Mouse (Mus musculus): ENCODE data around the gene Hist1h2ao. TPM values are rescaled to one million over a fixed set of nuclear protein-coding genes. Genes with fewer than 3 reads are reported as not detected.
"Not testable (repeated sequence)": the region's sequence is repeated elsewhere in the genome, so short reads cannot be mapped to it uniquely, and the experiment has no call there.

The Hist1h2ao gene
- polyA plus RNA-seq, 1 experiment from 2014 or later: 3.4 TPM

DNA sequence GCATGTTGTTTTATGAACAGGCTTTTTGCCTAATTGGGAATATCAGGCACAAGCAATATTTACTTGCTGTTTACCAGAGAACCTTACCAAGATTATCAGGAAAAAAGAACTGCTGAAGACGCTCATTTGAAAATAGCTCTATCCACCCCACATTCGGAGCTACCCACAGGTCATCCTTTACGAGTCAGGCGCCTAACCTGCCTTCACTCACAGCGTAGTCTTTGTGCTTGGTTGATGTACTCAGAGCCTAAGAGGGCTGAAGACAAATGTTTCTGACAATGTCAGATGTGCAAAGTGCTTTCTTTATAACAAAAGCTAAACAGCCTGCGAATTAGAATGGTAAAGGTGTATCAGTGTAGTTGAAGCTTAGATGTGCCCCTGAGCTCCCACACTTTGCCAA, 26.0 kb upstream of the Hist1h2ao start:
- 29% methylated on average over 6 of the region's 6 CpGs for WGBS
- peak overlapping the region; percentile 41; the same call in 1 of the 2 replicates for H3K4me3 ChIP-seq (ENCODE audit: low read length)
- ATAC-seq (ENCODE audit: low read depth): no peak

DNA sequence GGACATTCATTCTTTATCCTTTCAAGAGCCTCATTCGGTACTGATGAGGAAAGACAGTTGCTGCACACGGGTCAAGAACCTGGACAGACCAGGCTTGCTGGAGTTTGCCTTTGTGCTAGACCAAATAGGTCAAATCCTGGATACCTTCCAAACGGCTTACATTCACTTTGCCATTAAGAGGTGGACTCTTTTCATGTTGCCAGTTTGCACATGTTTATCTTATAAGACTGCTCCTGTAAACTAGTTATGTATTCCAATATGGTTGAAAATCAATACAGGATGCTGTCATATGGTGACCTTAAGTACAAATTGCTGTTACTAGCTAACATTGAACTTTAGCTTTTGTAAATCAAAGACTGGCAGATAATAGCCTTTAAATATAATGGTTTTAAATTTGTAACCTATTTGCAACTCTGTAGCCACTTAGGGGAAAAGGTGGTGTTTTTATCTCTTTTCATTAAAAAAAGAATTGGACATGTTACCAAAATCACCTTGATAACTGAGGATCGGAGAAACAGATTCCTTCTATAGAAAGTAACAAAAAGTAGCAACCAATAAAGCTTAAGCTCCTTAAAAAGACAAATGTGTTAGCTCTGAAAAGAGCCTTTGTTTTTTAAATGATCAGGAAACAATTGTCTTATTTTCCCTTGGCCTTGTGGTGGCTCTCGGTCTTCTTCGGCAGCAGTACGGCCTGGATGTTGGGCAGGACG, 23.9 kb upstream of the Hist1h2ao start:
- WGBS: 1% methylated on average over 8 of the region's 8 CpGs
- Histone ChIP-seq H3K9me3 (ENCODE audit: control insufficient read depth, low read length) (no peaks in the 10 kb centered on the region), H3K27me3 (ENCODE audit: control insufficient read depth, insufficient read depth, low read depth, low read length) (no peaks in the 10 kb centered on the region), H3K9ac (ENCODE audit: low read length) (peak overlapping the region; percentile 64), H3K4me2 (ENCODE audit: low read depth, low read length) (peak overlapping the region; percentile 62), H3K36me3 (ENCODE audit: control insufficient read depth, insufficient read depth, low read length) (no peaks in the 10 kb centered on the region), H3K4me1 (replicated peaks; ENCODE audit: control insufficient read depth, insufficient read depth, low read length) (peaks cover 33% of the 10 kb centered on the region), H3K27ac (ENCODE audit: low read length) (peak overlapping the region; percentile 91), H3K4me3 (ENCODE audit: low read length) (peak overlapping the region; percentile 47)
- no peak for ATAC-seq (ENCODE audit: low read depth)

More for the DNA sequence above, 26.0 kb upstream of the Hist1h2ao start:
- H3K27ac ChIP-seq (ENCODE audit: low read length): peak overlapping the region; percentile 94
- H3K9ac ChIP-seq (ENCODE audit: low read length): peak overlapping the region; percentile 61
- H3K27me3 ChIP-seq (ENCODE audit: control insufficient read depth, insufficient read depth, low read depth, low read length): no peaks in the 10 kb centered on the region
- H3K4me1 ChIP-seq (replicated peaks; ENCODE audit: control insufficient read depth, insufficient read depth, low read length): peaks cover 32% of the 10 kb centered on the region
- H3K36me3 ChIP-seq (ENCODE audit: control insufficient read depth, insufficient read depth, low read length): no peaks in the 10 kb centered on the region
- no peaks in the 10 kb centered on the region for H3K9me3 ChIP-seq (ENCODE audit: control insufficient read depth, low read length)
- H3K4me2 ChIP-seq (ENCODE audit: low read depth, low read length): peak overlapping the region; percentile 66

DNA sequence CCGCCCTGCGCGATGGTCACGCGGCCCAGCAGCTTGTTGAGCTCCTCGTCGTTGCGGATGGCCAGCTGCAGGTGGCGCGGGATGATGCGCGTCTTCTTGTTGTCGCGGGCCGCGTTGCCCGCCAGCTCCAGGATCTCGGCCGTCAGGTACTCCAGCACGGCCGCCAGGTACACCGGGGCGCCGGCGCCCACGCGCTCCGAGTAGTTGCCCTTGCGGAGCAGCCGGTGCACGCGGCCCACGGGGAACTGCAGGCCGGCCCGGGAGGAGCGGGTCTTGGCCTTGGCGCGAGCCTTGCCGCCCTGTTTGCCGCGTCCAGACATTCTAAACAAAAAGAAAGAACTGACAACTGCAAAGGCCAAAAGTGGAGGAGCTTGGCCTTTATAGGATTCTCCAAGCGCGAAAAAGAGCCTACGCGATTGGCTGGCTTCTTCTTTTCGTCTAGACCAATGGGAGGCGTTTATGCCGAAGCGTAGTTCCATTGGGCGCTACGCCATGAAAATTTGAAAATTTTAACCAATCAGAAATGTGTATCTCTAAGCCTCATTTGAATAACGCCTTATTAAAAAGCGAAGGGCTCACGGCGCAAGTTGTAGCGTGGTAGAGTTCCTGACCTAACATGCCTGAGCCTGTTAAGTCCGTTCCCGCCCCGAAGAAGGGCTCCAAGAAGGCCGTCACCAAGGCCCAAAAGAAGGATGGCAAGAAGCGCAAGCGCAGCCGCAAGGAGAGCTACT, 23.2 kb upstream of the Hist1h2ao start, which contains the start of the genes Hist1h2an and Hist1h2bp:
TSS of gene Hist1h2an (minus strand) at position 320 of the 731 bp plus-strand sequence.
TSS of gene Hist1h2bp (plus strand) at position 563 of the 731 bp plus-strand sequence.
- Histone ChIP-seq H3K27ac (ENCODE audit: low read length) (peak within 1 kb of the TSS; percentile 91), H3K9ac (ENCODE audit: low read length) (peak within 1 kb of the TSS; percentile 64), H3K4me2 (ENCODE audit: low read depth, low read length) (peak within 1 kb of the TSS; percentile 62), H3K4me3 (ENCODE audit: low read length) (peak within 1 kb of the TSS; percentile 47), H3K4me1 (replicated peaks; ENCODE audit: control insufficient read depth, insufficient read depth, low read length) (peaks cover 32% of the 10 kb centered on the region)
- H3K9me3 ChIP-seq (ENCODE audit: control insufficient read depth, low read length); H3K27me3 ChIP-seq (ENCODE audit: control insufficient read depth, insufficient read depth, low read depth, low read length); H3K36me3 ChIP-seq (ENCODE audit: control insufficient read depth, insufficient read depth, low read length): not testable (repeated sequence)
- under 1% methylated on average over 33 of the region's 63 CpGs for WGBS
- ATAC-seq (ENCODE audit: low read depth): peak; percentile 93

DNA sequence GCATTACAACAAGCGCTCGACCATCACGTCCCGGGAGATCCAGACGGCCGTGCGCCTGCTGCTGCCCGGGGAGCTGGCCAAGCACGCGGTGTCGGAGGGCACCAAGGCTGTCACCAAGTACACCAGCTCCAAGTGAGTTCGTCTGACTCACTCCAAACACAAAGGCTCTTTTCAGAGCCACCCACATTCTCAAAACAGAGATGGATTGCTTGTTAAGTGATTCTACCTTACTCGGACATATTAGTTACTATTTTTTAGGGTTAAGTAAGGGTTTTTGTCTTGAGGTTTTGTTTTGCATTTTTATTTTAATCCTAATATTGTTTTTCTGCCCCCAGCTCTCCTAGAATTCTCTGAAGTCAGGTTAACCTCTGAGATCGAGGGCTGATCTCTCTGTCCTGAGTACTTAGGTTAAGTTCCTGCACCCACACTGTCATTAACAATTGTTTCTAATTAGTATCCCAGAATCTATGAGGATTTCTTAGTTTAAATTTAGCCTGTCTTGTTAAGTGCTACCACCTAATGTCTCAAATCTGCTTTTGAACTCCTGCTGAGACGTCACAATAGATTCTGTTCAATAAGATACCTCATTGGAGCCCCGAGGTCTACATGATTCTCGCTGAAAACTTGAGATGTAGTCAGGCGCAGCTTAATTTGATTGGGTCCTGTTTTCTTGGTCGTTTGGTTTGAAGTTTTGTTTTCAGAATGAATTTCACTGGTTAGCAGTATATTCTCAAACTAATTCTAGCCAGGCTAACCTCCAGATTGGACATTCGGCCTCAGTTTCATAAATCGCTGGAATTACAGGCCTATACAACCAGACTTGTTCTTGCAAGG, 22.3 kb upstream of the Hist1h2ao start:
- Histone ChIP-seq H3K9ac (ENCODE audit: low read length) (peak overlapping the region; percentile 54), H3K4me1 (replicated peaks; ENCODE audit: control insufficient read depth, insufficient read depth, low read length) (peaks cover 27% of the 10 kb centered on the region), H3K36me3 (ENCODE audit: control insufficient read depth, insufficient read depth, low read length) (no peaks in the 10 kb centered on the region), H3K4me2 (ENCODE audit: low read depth, low read length) (peak overlapping the region; percentile 48), H3K27me3 (ENCODE audit: control insufficient read depth, insufficient read depth, low read depth, low read length) (no peaks in the 10 kb centered on the region), H3K9me3 (ENCODE audit: control insufficient read depth, low read length) (no peaks in the 10 kb centered on the region), H3K4me3 (ENCODE audit: low read length) (peak overlapping the region; percentile 37), H3K27ac (ENCODE audit: low read length) (peak overlapping the region; percentile 84)
- peak; percentile 10; the same call in 1 of the 2 replicates for ATAC-seq (ENCODE audit: low read depth)
- 21% methylated on average over 13 of the region's 21 CpGs for WGBS

DNA sequence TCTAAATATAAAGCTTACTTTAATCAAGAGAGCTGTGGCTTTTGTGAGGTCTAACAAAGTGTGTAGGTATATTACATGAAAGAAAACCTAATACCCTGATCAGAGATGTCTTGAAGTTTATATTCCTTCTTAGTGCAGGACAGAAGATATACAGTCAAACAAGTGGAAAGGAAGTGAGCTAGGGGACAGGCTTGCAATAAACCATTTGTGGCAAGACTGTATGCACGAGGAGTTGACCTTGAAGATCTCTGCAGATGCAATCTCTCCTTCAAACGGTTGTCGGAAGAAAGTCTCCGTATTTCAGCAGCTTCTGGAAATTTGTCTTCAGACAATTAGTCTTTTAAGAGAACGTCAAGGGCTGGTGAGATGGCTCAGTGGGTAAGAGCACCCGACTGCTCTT, 20.3 kb upstream of the Hist1h2ao start:
- Histone ChIP-seq H3K4me1 (replicated peaks; ENCODE audit: control insufficient read depth, insufficient read depth, low read length) (peaks cover 18% of the 10 kb centered on the region), H3K4me2 (ENCODE audit: low read depth, low read length) (no peak overlapping the region), H3K27ac (ENCODE audit: low read length) (no peak overlapping the region), H3K36me3 (ENCODE audit: control insufficient read depth, insufficient read depth, low read length) (no peaks in the 10 kb centered on the region), H3K9ac (ENCODE audit: low read length) (no peak overlapping the region), H3K9me3 (ENCODE audit: control insufficient read depth, low read length) (no peaks in the 10 kb centered on the region), H3K27me3 (ENCODE audit: control insufficient read depth, insufficient read depth, low read depth, low read length) (no peaks in the 10 kb centered on the region), H3K4me3 (ENCODE audit: low read length) (no peak overlapping the region)
- 45% methylated on average over 6 of the region's 6 CpGs for WGBS
- no peak for ATAC-seq (ENCODE audit: low read depth)

DNA sequence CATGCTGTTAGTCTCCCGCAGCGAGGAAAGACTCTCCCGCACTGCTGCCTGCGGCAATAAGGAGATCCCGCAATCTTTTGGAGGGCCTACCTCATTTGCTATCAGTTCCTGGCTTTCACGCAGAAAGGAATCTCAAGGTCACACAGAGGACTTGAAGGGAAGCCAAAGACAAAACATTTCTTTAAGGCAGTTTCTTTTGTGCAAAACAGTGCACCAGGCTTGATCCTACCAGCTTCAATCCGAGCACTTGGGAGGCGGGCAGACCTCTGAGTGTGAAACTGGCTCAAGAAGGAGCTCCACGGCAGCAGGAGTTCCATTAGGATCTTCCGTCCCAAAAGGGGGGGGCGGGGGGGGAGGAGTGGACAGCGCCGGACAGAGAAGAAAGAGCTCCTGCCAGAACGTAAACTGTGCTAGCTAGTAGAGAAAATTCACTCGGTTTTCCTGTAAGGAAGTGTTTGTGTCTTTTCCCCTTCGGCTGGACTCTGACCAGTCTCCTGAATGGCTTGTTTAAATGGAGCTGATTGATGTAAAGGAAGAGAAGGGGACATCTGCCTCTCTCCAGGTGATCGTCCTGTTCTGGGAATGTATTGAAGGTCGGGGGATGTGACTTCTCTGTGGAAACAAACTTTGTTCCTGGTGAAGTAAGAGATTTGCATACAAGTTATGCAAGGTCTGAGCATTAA, 19.5 kb upstream of the Hist1h2ao start:
- Histone ChIP-seq H3K4me3 (ENCODE audit: low read length) (peak overlapping the region; percentile 35), H3K36me3 (ENCODE audit: control insufficient read depth, insufficient read depth, low read length) (no peaks in the 10 kb centered on the region), H3K4me2 (ENCODE audit: low read depth, low read length) (peak overlapping the region; percentile 50), H3K27me3 (ENCODE audit: control insufficient read depth, insufficient read depth, low read depth, low read length) (no peaks in the 10 kb centered on the region), H3K9me3 (ENCODE audit: control insufficient read depth, low read length) (no peaks in the 10 kb centered on the region), H3K27ac (ENCODE audit: low read length) (peak overlapping the region; percentile 55), H3K9ac (ENCODE audit: low read length) (peak overlapping the region; percentile 46), H3K4me1 (replicated peaks; ENCODE audit: control insufficient read depth, insufficient read depth, low read length) (peaks cover 16% of the 10 kb centered on the region)
- 10% methylated on average over 17 of the region's 18 CpGs for WGBS
- no peak for ATAC-seq (ENCODE audit: low read depth)

DNA sequence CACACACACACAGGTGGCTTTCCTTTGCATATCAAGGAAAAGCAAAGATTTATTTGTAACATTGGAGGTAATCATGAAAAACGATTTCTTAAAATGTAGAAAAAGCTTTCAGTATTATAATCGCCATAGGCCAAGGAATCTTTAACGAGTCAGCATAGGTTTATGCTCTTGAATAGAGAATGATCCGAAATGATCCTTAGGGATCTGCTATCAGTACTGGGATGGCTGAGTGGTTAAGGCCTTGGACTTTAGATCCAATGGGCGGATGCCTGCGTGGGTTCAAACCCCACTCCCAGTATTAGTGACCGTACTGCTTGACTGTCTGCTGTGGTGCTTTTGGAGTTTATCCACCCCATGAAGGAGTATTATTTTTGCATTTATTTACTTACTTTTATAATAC, 14.7 kb upstream of the Hist1h2ao start:
- Histone ChIP-seq H3K9me3 (ENCODE audit: control insufficient read depth, low read length) (no peaks in the 10 kb centered on the region), H3K4me2 (ENCODE audit: low read depth, low read length) (no peak overlapping the region), H3K27ac (ENCODE audit: low read length) (no peak overlapping the region), H3K4me3 (ENCODE audit: low read length) (no peak overlapping the region), H3K4me1 (replicated peaks; ENCODE audit: control insufficient read depth, insufficient read depth, low read length) (peaks cover 2% of the 10 kb centered on the region), H3K27me3 (ENCODE audit: control insufficient read depth, insufficient read depth, low read depth, low read length) (no peaks in the 10 kb centered on the region), H3K36me3 (ENCODE audit: control insufficient read depth, insufficient read depth, low read length) (no peaks in the 10 kb centered on the region), H3K9ac (ENCODE audit: low read length) (no peak overlapping the region)
- ATAC-seq (ENCODE audit: low read depth): no peak
- WGBS: 90% methylated on average over 7 of the region's 7 CpGs

DNA sequence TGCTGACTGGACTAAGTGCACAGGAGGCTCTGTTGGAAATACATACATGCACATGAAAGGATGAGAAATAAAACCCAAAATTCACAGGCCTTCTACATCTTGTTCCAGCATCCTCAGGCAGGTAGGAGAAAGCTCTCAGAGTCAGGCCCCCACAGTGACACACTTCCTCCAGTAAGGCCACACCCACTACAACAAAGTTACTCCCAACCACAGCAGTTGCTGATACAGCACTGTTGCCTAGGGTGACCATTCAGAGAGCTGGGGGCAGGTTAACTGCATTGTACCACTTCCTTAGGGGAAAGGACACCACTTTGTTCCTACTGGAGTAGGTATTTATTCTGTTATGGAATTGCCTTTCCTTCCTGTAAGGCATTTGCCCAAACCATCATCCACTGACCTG, 13.1 kb upstream of the Hist1h2ao start:
- H3K9ac ChIP-seq (ENCODE audit: low read length); H3K36me3 ChIP-seq (ENCODE audit: control insufficient read depth, insufficient read depth, low read length); ATAC-seq (ENCODE audit: low read depth); H3K4me2 ChIP-seq (ENCODE audit: low read depth, low read length); H3K4me1 ChIP-seq (replicated peaks; ENCODE audit: control insufficient read depth, insufficient read depth, low read length); H3K27ac ChIP-seq (ENCODE audit: low read length); H3K4me3 ChIP-seq (ENCODE audit: low read length); H3K27me3 ChIP-seq (ENCODE audit: control insufficient read depth, insufficient read depth, low read depth, low read length); H3K9me3 ChIP-seq (ENCODE audit: control insufficient read depth, low read length): not testable (repeated sequence)
